Mouse (Mus musculus) lung, adult 2 months (tissue): Measurements from ENCODE around the gene Jtb.

Experiments
- CTCF ChIP-seq: fragments of 200-500 bp; IDR thresholded peaks from 2 replicates; pipeline ENCODE4 v1.5.1; 2011; ENCODE audit warnings: mild to moderate bottlenecking, low read length, control low read depth; ENCODE audit not compliant: insufficient read depth
- POLR2A ChIP-seq: fragments of 200-500 bp; IDR thresholded peaks from 2 replicates; pipeline ENCODE4 v1.6.1; 2011; ENCODE audit warnings: low read depth, mild to moderate bottlenecking, control low read depth, low read length, borderline replicate concordance; ENCODE audit errors: extremely low read depth

DNA sequence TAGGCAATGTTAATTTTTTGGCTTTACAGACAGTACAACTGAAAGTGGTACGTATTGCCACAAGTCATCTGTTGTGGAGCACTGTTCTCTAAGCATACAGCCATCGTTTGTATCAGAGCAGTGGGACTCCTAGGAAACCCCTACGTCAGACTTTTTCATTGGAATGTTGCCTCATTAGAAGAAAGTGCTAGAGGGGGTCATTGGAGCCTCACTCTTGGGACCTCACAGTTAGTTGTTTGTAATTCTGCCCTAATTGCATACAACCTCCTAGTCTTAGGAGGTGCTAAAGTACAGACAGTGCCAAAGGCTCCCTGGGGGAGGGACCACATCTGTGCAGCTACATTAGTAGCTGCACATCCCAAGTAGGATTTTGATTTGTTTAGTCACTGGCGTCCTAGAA, 36.6 kb upstream of the Jtb start:
- TF ChIP-seq CTCF (no peak), POLR2A (no peak)
